Mouse (Mus musculus): Measurements from ENCODE around the gene Ift46. TPM values are rescaled to one million over a fixed set of nuclear protein-coding genes. Genes with fewer than 3 reads are reported as not detected.
A peak's percentile ranks its signal among the peaks of the same experiment; 100 is the strongest.

The Ift46 gene
- polyA plus RNA-seq, 1 experiment from 2014 or later, result 99.1 TPM

DNA sequence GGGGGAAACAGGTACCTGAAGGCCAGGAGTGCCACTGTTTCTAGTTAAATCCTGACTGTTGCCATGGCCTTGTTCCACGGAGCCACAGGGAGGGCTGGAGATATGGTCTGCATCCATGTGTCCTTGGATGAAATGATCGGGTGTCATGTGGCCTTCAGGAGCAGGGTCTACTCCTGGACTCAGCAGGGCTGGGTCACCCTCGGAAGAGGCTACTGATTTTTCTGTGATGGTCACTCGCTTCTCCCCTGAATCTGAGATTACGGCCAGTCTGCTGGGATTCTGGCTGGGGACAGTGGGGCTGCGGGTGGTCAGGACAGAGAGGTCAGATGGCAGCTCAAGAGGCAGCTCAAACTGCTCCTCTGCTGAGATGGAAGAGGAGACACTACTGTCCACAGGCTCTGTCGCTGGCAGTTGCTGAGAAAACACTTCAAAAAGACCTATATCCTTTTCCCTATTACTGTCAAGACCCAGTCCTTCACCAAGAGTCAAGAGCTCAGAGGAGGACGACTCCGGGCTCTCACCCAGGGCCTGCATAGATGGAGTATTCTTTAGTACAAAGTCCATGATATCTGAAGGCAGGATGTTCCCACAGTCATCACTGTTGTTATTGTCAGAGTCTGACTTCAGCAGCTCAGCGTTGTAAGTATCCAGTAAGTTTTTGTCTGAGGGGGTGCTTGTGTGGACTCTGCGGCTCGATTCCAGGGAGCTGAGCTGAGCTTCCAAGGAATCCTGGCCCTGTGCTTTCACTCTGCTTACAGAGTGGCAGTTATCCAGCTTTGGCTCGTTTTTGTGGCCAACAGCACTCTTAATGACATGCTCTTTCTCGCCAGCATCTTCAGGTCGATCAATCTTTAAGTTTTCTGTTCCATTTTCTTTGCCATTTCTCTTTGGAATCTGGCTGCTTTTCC is 52.5 kb downstream of the Ift46 start:
- no peak overlapping the region for H3K27ac ChIP-seq (ENCODE audit: low read length)
- 85% methylated on average over 15 of the region's 15 CpGs for WGBS
- H3K4me3 ChIP-seq (ENCODE audit: low read length), result no peak overlapping the region
- peaks cover 77% of the 10 kb centered on the region for H3K36me3 ChIP-seq (ENCODE audit: control insufficient read depth, insufficient read depth, low read length)
- ATAC-seq (ENCODE audit: low read depth), result no peak
- H3K9ac ChIP-seq (ENCODE audit: low read length), result no peak overlapping the region
- no peak overlapping the region for H3K4me2 ChIP-seq (ENCODE audit: low read depth, low read length)
- H3K9me3 ChIP-seq (ENCODE audit: control insufficient read depth, low read length), result no peaks in the 10 kb centered on the region
- no peaks in the 10 kb centered on the region for H3K4me1 ChIP-seq (replicated peaks; ENCODE audit: control insufficient read depth, insufficient read depth, low read length)
- H3K27me3 ChIP-seq (ENCODE audit: control insufficient read depth, insufficient read depth, low read depth, low read length), result no peaks in the 10 kb centered on the region

GRCm38 (mm10) chr9:44826660-44827059 is 59.0 kb downstream of the Ift46 start:
- Histone ChIP-seq H3K4me2 (ENCODE audit: low read depth, low read length) (no peak overlapping the region), H3K27me3 (ENCODE audit: control insufficient read depth, insufficient read depth, low read depth, low read length) (no peaks in the 10 kb centered on the region), H3K9ac (ENCODE audit: low read length) (no peak overlapping the region), H3K4me3 (ENCODE audit: low read length) (no peak overlapping the region), H3K4me1 (replicated peaks; ENCODE audit: control insufficient read depth, insufficient read depth, low read length) (no peaks in the 10 kb centered on the region), H3K9me3 (ENCODE audit: control insufficient read depth, low read length) (no peaks in the 10 kb centered on the region), H3K36me3 (ENCODE audit: control insufficient read depth, insufficient read depth, low read length) (peaks cover 49% of the 10 kb centered on the region), H3K27ac (ENCODE audit: low read length) (no peak overlapping the region)
- peak; percentile 20 for ATAC-seq (ENCODE audit: low read depth)
- WGBS, result 57% methylated on average over 7 of the region's 7 CpGs

GRCm38 (mm10) chr9:44828944-44829343 is 61.2 kb downstream of the Ift46 start:
- Histone ChIP-seq H3K4me2 (ENCODE audit: low read depth, low read length) (no peak overlapping the region), H3K36me3 (ENCODE audit: control insufficient read depth, insufficient read depth, low read length) (peaks cover 50% of the 10 kb centered on the region), H3K9me3 (ENCODE audit: control insufficient read depth, low read length) (no peaks in the 10 kb centered on the region), H3K27me3 (ENCODE audit: control insufficient read depth, insufficient read depth, low read depth, low read length) (no peaks in the 10 kb centered on the region), H3K4me1 (replicated peaks; ENCODE audit: control insufficient read depth, insufficient read depth, low read length) (no peaks in the 10 kb centered on the region), H3K4me3 (ENCODE audit: low read length) (no peak overlapping the region), H3K27ac (ENCODE audit: low read length) (no peak overlapping the region), H3K9ac (ENCODE audit: low read length) (no peak overlapping the region)
- WGBS, result 94% methylated on average over 11 of the region's 11 CpGs
- ATAC-seq (ENCODE audit: low read depth), result no peak

- Histone ChIP-seq H3K27ac (ENCODE audit: low read length) (no peak overlapping the region), H3K36me3 (ENCODE audit: control insufficient read depth, insufficient read depth, low read length) (peaks cover 42% of the 10 kb centered on the region), H3K4me1 (replicated peaks; ENCODE audit: control insufficient read depth, insufficient read depth, low read length) (no peaks in the 10 kb centered on the region), H3K4me3 (ENCODE audit: low read length) (no peak overlapping the region), H3K27me3 (ENCODE audit: control insufficient read depth, insufficient read depth, low read depth, low read length) (no peaks in the 10 kb centered on the region), H3K9me3 (ENCODE audit: control insufficient read depth, low read length) (no peaks in the 10 kb centered on the region), H3K4me2 (ENCODE audit: low read depth, low read length) (no peak overlapping the region), H3K9ac (ENCODE audit: low read length) (no peak overlapping the region)
- WGBS, result 82% methylated on average over 2 of the region's 2 CpGs
- no peak for ATAC-seq (ENCODE audit: low read depth)
Observed at GRCm38 (mm10) chr9:44830506-44830905, 62.8 kb downstream of the Ift46 start.

GRCm38 (mm10) chr9:44832356-44832755 is 64.6 kb downstream of the Ift46 start:
- no peak for ATAC-seq (ENCODE audit: low read depth)
- Histone ChIP-seq H3K36me3 (ENCODE audit: control insufficient read depth, insufficient read depth, low read length) (peaks cover 51% of the 10 kb centered on the region), H3K9me3 (ENCODE audit: control insufficient read depth, low read length) (no peaks in the 10 kb centered on the region), H3K4me3 (ENCODE audit: low read length) (no peak overlapping the region), H3K27me3 (ENCODE audit: control insufficient read depth, insufficient read depth, low read depth, low read length) (no peaks in the 10 kb centered on the region), H3K9ac (ENCODE audit: low read length) (no peak overlapping the region), H3K27ac (ENCODE audit: low read length) (no peak overlapping the region), H3K4me2 (ENCODE audit: low read depth, low read length) (no peak overlapping the region), H3K4me1 (replicated peaks; ENCODE audit: control insufficient read depth, insufficient read depth, low read length) (no peaks in the 10 kb centered on the region)
- WGBS, result 60% methylated on average over 4 of the region's 4 CpGs

- H3K36me3 ChIP-seq (ENCODE audit: control insufficient read depth, insufficient read depth, low read length), result peaks cover 51% of the 10 kb centered on the region
- no peak overlapping the region for H3K27ac ChIP-seq (ENCODE audit: low read length)
- H3K9me3 ChIP-seq (ENCODE audit: control insufficient read depth, low read length), result no peaks in the 10 kb centered on the region
Observed at GRCm38 (mm10) chr9:44836439-44836838, 68.7 kb downstream of the Ift46 start.

DNA sequence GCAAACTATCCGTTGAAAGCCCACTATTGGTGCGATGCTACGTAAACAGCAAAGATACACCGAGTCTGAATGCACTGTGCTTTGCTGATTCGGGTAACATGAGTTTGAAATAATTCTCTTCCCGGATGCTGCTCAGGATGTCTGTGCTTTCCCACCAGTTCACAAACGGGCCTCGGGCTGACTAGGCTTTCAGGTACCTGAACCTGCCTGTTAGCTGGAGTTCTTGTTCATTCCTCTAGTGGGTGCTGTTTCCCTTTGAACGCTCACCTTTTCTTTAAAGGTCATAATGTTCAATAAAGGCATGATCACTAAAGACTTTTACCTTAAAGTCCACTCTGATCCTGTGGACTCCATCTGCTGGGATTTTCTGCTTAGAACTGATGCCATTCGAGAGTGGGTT is 73.5 kb downstream of the Ift46 start:
- no peaks in the 10 kb centered on the region for H3K9me3 ChIP-seq (ENCODE audit: control insufficient read depth, low read length)
- H3K27ac ChIP-seq (ENCODE audit: low read length), result no peak overlapping the region
- peaks cover 58% of the 10 kb centered on the region for H3K36me3 ChIP-seq (ENCODE audit: control insufficient read depth, insufficient read depth, low read length)
- no peaks in the 10 kb centered on the region for H3K4me1 ChIP-seq (replicated peaks; ENCODE audit: control insufficient read depth, insufficient read depth, low read length)
- H3K27me3 ChIP-seq (ENCODE audit: control insufficient read depth, insufficient read depth, low read depth, low read length), result no peaks in the 10 kb centered on the region
- ATAC-seq (ENCODE audit: low read depth), result no peak
- 83% methylated on average over 10 of the region's 10 CpGs for WGBS
- H3K4me2 ChIP-seq (ENCODE audit: low read depth, low read length), result no peak overlapping the region
- H3K9ac ChIP-seq (ENCODE audit: low read length), result no peak overlapping the region
- no peak overlapping the region for H3K4me3 ChIP-seq (ENCODE audit: low read length)

More at GRCm38 (mm10) chr9:44836439-44836838, 68.7 kb downstream of the Ift46 start:
- Histone ChIP-seq H3K27me3 (ENCODE audit: control insufficient read depth, insufficient read depth, low read depth, low read length) (no peaks in the 10 kb centered on the region), H3K9ac (ENCODE audit: low read length) (no peak overlapping the region), H3K4me1 (replicated peaks; ENCODE audit: control insufficient read depth, insufficient read depth, low read length) (no peaks in the 10 kb centered on the region), H3K4me2 (ENCODE audit: low read depth, low read length) (no peak overlapping the region), H3K4me3 (ENCODE audit: low read length) (no peak overlapping the region)
- ATAC-seq (ENCODE audit: low read depth), result peak; percentile 45; the same call in 1 of the 2 replicates
- 51% methylated on average over 7 of the region's 7 CpGs for WGBS

Other genes with a start within 250 kb of the Ift46 start
- 0.08 and 0.29 TPM in 2 replicates for gene Cxcr5, start 206.0 kb upstream of the Ift46 start, polyA plus RNA-seq (2015; fragmentation: Nextera tagmentation; extraction: Ambion mirVana)
- gene Ddx6, start 163.0 kb upstream of the Ift46 start, polyA plus RNA-seq (2015; fragmentation: Nextera tagmentation; extraction: Ambion mirVana), result 15.2 and 16.5 TPM in 2 replicates
- not detected in 2 replicates for gene Treh, start 94.7 kb upstream of the Ift46 start, polyA plus RNA-seq (2015; fragmentation: Nextera tagmentation; extraction: Ambion mirVana)
- 26.4 and 28.1 TPM in 2 replicates for gene Phldb1, start 32.7 kb upstream of the Ift46 start, polyA plus RNA-seq (2015; fragmentation: Nextera tagmentation; extraction: Ambion mirVana)
- 190 and 201 TPM in 2 replicates for gene Arcn1, start 63 bp upstream of the Ift46 start, polyA plus RNA-seq (2015; fragmentation: Nextera tagmentation; extraction: Ambion mirVana)
- gene Tmem25, start 31.4 kb downstream of the Ift46 start, polyA plus RNA-seq (2015; fragmentation: Nextera tagmentation; extraction: Ambion mirVana), result 0.89 and 1.2 TPM in 2 replicates
- gene Ttc36, start 35.2 kb downstream of the Ift46 start, polyA plus RNA-seq (2015; fragmentation: Nextera tagmentation; extraction: Ambion mirVana), result 0.84 and 3.5 TPM in 2 replicates
- 8.1 and 11.7 TPM in 2 replicates for gene Kmt2a, start 113.4 kb downstream of the Ift46 start, polyA plus RNA-seq (2015; fragmentation: Nextera tagmentation; extraction: Ambion mirVana)
- gene Atp5l, start 152.8 kb downstream of the Ift46 start, polyA plus RNA-seq (2015; fragmentation: Nextera tagmentation; extraction: Ambion mirVana), result 641 and 656 TPM in 2 replicates
- gene Ube4a, start 197.7 kb downstream of the Ift46 start, polyA plus RNA-seq (2015; fragmentation: Nextera tagmentation; extraction: Ambion mirVana), result 26.3 and 28.3 TPM in 2 replicates
- gene Cd3g, start 212.5 kb downstream of the Ift46 start, polyA plus RNA-seq (2015; fragmentation: Nextera tagmentation; extraction: Ambion mirVana), result 6.2 and 16.7 TPM in 2 replicates
- gene Cd3d, start 213.9 kb downstream of the Ift46 start, polyA plus RNA-seq (2015; fragmentation: Nextera tagmentation; extraction: Ambion mirVana), result 2.4 and 6.5 TPM in 2 replicates
- 5.5 and 9.4 TPM in 2 replicates for gene Cd3e, start 241.7 kb downstream of the Ift46 start, polyA plus RNA-seq (2015; fragmentation: Nextera tagmentation; extraction: Ambion mirVana)